Mouse (Mus musculus) lung, postnatal 0 days (tissue): ENCODE results near the gene Cd163. TPM values are rescaled to one million over a fixed set of nuclear protein-coding genes. Genes with fewer than 3 reads are reported as not detected.

Experiments
- ATAC-seq: fragments of 200-750 bp; cut with Nextera tagmentation; 2 replicates; pipeline ENCODE4 v1.8.0; 2017; ENCODE audit warnings: moderate library complexity
- DNase-seq: peaks from one replicate; pipeline ENCODE4 v3.0.0-alpha.2; 2016; ENCODE audit warnings: low spot score
- H3K27ac ChIP-seq: fragments of 300-500 bp; sonication (generic); 2 replicates; pipeline ENCODE4 v1.5.1; 2014; ENCODE audit warnings: antibody characterized with exemption, mild to moderate bottlenecking, low read length, mixed read lengths
- H3K27me3 ChIP-seq: fragments of 300-500 bp; sonication (generic); replicated peaks from 2 replicates; pipeline ENCODE4 v1.6.1; 2014; ENCODE audit warnings: low read length, mixed read lengths; ENCODE audit not compliant: insufficient read depth
- H3K36me3 ChIP-seq: fragments of 300-500 bp; sonication (generic); 2 replicates; pipeline ENCODE4 v1.6.1; 2014; ENCODE audit warnings: low read length, mixed read lengths; ENCODE audit not compliant: insufficient read depth
- H3K4me1 ChIP-seq: fragments of 300-500 bp; sonication (generic); 2 replicates; pipeline ENCODE4 v1.6.1; 2014; ENCODE audit warnings: antibody characterized with exemption, low read depth, low read length, mixed read lengths; ENCODE audit not compliant: insufficient read depth
- H3K4me2 ChIP-seq: fragments of 300-500 bp; sonication (generic); replicated peaks from 2 replicates; pipeline ENCODE4 v1.6.1; 2014; ENCODE audit warnings: low read depth, mild to moderate bottlenecking, low read length, moderate library complexity, mixed read lengths
- H3K4me3 ChIP-seq: fragments of 300-500 bp; sonication (generic); 2 replicates; pipeline ENCODE4 v1.5.1; 2014; ENCODE audit warnings: low read depth, low read length
- H3K9ac ChIP-seq: fragments of 300-500 bp; sonication (generic); replicated peaks from 2 replicates; pipeline ENCODE4 v1.6.1; 2014; ENCODE audit warnings: low read depth, mild to moderate bottlenecking
- H3K9me3 ChIP-seq: fragments of 300-500 bp; sonication (generic); 2 replicates; pipeline ENCODE4 v1.6.1; 2016; ENCODE audit warnings: low read length, mixed read lengths
- CTCF ChIP-seq: IDR thresholded peaks from 2 replicates; pipeline ENCODE4 v1.5.1; 2016; ENCODE audit warnings: antibody characterized with exemption, mild to moderate bottlenecking
- EP300 ChIP-seq: IDR thresholded peaks from 2 replicates; pipeline ENCODE4 v1.6.1; 2016; ENCODE audit warnings: antibody characterized with exemption, mild to moderate bottlenecking, control low read depth
- WGBS: fragments of 180-500 bp; shearing (Covaris S2); extraction: QIAGEN DNeasy Blood & Tissue Kit; methylation state at CpG from one replicate; pipeline ENCODE4 v1.1.7; 2014; 5-methylcytosine and 5-hydroxymethylcytosine counted together
- polyA plus RNA-seq: library from polyadenylated mRNA; unstranded; fragments of >200 nt; fragmentation: Nextera tagmentation; extraction: Ambion mirVana; gene quantifications from 2 replicates; pipeline ENCODE4 v1.2.1, GENCODE M21; 2015

Cd163 gene
- 0.77 and 0.78 TPM in 2 replicates for polyA plus RNA-seq

DNA sequence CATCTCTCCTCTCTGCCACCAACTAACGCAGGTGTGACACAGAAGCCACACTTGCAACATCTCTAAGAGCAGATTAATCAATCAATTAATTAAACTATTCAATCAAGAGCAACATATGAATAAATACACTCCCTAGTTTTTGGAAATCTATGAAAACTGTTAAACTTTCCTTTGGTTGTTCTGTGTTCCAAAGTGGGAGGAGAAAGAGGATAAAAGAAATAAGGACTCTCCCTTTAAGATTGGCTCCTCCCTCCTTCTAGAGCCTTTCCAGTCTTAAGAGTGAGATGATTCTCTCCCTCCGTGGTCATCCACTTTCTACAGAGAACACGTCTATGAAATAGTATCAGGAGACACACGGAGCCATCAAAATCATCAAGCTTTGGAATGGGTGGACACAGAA, at the start of gene Cd163:
Cd163 (plus strand) TSS at position 301 of the 400 bp plus-strand sequence.
- Histone ChIP-seq H3K27me3 (no peaks in the 10 kb centered on the region), H3K4me3 (no peak within 1 kb of the TSS), H3K9ac (no peak within 1 kb of the TSS), H3K27ac (no peak within 1 kb of the TSS), H3K36me3 (no peaks in the 10 kb centered on the region), H3K4me2 (no peak within 1 kb of the TSS), H3K9me3 (no peaks in the 10 kb centered on the region), H3K4me1 (no peaks in the 10 kb centered on the region)
- no peak for DNase-seq
- 74% methylated on average over 4 of the region's 4 CpGs for WGBS
- no peak for TF ChIP-seq CTCF
- TF ChIP-seq EP300 = no peak
- no peak for ATAC-seq

DNA sequence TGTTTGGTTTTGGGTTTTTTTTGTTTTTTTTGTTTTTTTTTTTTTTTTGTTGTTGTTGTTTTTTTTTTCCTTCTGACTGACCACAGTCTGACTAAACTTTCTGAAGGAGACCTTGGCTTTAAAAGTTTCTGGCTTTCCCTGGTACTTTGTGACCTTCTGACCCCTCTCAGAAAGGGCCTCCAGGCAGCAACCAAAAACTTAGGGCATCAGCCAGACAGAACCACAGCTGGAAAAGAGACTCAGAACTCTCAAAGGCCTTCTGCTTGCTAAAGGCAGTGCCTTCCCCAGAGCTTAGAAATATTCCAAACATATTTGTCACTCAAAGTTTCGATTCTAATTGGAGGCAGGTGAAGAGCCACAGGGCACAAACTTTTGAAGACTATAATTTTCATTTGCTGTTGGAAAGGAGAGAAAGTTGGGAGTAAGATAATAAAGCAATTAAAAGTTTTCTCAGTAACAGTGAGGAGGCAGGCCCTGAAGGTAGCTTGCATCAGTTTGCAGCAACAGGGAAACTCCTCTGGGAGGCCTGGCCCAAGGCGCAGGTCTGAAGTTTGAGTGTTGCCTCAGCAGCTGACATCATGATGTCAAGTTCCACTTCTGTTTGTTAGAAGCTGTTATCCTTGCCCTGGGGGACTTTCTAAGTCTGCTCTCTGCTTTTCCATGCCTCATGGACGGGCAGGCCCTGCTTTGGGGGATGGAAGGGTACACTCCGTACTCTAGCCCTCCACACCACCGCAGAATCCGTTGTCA, 48.6 kb upstream of the Cd163 start:
- Histone ChIP-seq H3K36me3 (no peaks in the 10 kb centered on the region), H3K9me3 (no peaks in the 10 kb centered on the region), H3K4me1 (no peaks in the 10 kb centered on the region), H3K27me3 (no peaks in the 10 kb centered on the region), H3K4me2 (no peak overlapping the region), H3K4me3 (no peak overlapping the region), H3K9ac (no peak overlapping the region), H3K27ac (no peak overlapping the region)
- WGBS = 69% methylated on average over 6 of the region's 6 CpGs
- ATAC-seq = no peak
- no peak for DNase-seq
- TF ChIP-seq EP300 (no peak), CTCF (no peak)

DNA sequence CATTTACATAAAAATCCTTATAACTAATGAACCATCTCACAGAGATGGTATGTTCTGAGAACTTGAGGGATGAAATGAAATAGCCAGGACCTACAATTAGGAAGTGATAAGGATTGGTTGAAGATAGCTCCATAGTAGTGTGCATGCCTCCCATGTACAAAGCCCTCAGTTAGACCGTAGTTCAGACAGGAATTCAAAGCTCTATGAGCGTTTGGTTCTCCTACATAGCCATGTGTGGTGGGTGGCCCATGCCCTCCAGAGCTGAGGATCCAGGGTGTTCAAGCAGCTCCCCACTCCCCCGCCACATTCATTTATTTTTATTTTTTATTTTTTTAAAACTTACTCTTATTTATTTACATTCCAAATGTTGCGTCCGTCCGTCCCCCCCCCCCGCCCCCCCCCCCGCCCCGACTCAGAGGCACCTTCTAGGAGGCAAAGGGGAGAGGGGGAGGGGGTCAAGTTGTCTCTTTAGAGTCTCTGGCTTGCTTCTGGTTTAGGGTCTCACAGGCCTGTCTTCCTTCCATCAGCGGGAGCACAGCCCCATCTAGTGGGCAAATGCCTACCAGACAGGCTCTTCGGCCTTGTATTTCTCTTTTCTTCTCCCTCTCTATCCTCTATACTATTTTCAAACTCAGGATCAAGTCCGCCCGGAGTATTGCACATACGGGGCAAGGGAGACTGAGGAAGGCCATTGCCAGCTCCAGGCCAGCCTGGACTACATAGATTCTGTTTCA, 44.1 kb upstream of the Cd163 start:
- H3K9ac ChIP-seq = no peak overlapping the region
- ATAC-seq (peak; percentile 30; the same call in 1 of the 2 replicates), DNase-seq (peak; percentile 67)
- 17% methylated on average over 11 of the region's 14 CpGs for WGBS
- TF ChIP-seq EP300 (no peak), CTCF (peak; percentile 79)
- no peak overlapping the region for H3K4me3 ChIP-seq
- no peaks in the 10 kb centered on the region for H3K4me1 ChIP-seq
- no peak overlapping the region for H3K4me2 ChIP-seq
- H3K27ac ChIP-seq = no peak overlapping the region
- H3K27me3 ChIP-seq = no peaks in the 10 kb centered on the region
- H3K36me3 ChIP-seq = no peaks in the 10 kb centered on the region
- H3K9me3 ChIP-seq = no peaks in the 10 kb centered on the region

DNA sequence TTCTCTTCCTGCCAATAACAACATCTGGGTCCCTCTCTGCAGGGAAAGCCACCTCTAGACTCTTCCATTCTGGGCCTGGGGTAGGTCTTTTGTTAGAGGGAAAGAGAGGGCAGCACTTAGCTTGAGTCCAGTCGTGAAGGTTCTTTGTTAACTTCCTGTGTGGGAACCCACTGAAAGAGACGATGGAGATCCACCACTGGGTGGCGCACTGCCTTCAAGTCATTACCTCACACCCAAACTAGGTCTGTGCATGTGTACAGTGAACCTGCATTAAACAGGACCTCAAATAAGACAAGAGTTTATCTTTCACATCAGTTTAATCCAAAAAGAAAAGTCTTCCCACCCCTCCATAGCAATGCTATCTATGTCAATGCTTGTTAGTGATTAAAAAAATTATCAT, 41.8 kb upstream of the Cd163 start:
- 0% methylated on average over 3 of the region's 3 CpGs for WGBS

DNA sequence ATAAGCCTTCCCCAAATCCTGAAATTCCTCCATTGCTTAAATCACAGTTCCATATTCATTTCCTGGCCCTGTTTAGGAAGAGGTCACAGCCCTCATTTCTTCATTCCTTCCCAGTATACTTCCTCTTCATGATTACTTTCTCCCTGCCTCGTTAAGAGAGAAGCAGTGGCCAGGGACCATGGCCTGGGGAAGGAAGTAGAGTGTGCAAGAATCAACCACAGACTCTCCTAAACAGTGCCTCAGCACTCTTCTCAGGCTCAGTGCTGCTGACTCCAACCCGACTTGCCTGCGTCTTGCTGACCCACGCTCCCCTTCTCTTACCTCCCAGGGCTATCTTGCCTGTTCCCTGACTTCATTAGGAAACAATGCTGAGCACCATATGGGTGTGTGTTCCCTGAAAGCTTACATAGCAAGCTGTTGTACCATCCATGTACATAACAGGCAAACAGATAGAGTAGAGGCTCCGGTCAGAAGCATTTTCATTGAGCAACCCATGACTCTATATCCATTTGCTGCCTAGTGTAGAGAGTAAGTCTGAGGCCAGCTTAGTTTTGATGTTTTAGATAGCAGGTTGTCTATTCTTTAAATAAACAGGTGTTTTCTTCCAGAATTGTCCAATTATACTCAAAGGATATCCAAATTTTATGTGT, 31.1 kb upstream of the Cd163 start:
- WGBS = 64% methylated on average over 5 of the region's 5 CpGs
- Histone ChIP-seq H3K36me3 (no peaks in the 10 kb centered on the region), H3K4me1 (no peaks in the 10 kb centered on the region), H3K9ac (no peak overlapping the region), H3K4me3 (no peak overlapping the region), H3K27me3 (no peaks in the 10 kb centered on the region), H3K27ac (no peak overlapping the region), H3K4me2 (no peak overlapping the region), H3K9me3 (no peaks in the 10 kb centered on the region)
- ATAC-seq (peak; percentile 57; the same call in 1 of the 2 replicates), DNase-seq (peak; percentile 59)
- TF ChIP-seq CTCF = no peak
- no peak for TF ChIP-seq EP300

More for the DNA sequence above, 41.8 kb upstream of the Cd163 start:
- TF ChIP-seq CTCF (peak; percentile 76), EP300 (no peak)
- ATAC-seq (peak; percentile 38; the same call in 1 of the 2 replicates), DNase-seq (peak; percentile 57)
- Histone ChIP-seq H3K9ac (no peak overlapping the region), H3K4me2 (no peak overlapping the region), H3K27me3 (no peaks in the 10 kb centered on the region), H3K27ac (no peak overlapping the region), H3K4me1 (no peaks in the 10 kb centered on the region), H3K4me3 (no peak overlapping the region), H3K36me3 (no peaks in the 10 kb centered on the region), H3K9me3 (no peaks in the 10 kb centered on the region)

DNA sequence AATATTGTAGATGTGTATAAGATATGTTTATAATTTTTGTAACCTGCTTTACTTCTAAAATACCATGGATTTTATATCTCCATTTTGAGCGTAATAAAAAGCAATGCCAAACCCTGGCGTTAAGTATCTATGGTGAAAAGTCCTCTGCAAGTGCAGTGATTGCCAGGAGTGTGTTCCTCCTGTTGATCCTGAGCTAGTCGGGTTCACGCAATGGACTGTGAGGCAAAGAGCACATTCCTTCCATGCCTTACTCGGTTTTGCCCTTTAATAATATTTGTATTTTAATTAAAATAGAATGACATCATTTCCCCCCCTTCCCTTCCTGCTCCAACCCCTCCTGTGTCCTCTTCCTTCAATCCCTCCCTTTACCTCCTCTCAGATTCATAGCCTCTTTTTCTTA, 26.8 kb upstream of the Cd163 start:
- H3K9me3 ChIP-seq = no peaks in the 10 kb centered on the region
- H3K27me3 ChIP-seq = no peaks in the 10 kb centered on the region
- no peak for ATAC-seq
- no peak overlapping the region for H3K4me2 ChIP-seq
- no peaks in the 10 kb centered on the region for H3K4me1 ChIP-seq
- WGBS = 56% methylated on average over 5 of the region's 5 CpGs
- H3K36me3 ChIP-seq = no peaks in the 10 kb centered on the region
- no peak overlapping the region for H3K27ac ChIP-seq
- H3K9ac ChIP-seq = no peak overlapping the region
- DNase-seq = no peak
- TF ChIP-seq CTCF (no peak), EP300 (no peak)
- H3K4me3 ChIP-seq = no peak overlapping the region
